Mouse (Mus musculus): ENCODE data around the gene Glt8d1. TPM values are rescaled to one million over a fixed set of nuclear protein-coding genes. Genes with fewer than 3 reads are reported as not detected.

Gene Glt8d1
- total RNA-seq (2023; ENCODE audit: inconsistent age): 12.7 to 14.4 TPM (median 13.7 TPM) in 4 replicates

GRCm38 (mm10) chr14:31001307-31002205 lies at the start of gene Glt8d1, which contains the start of gene Spcs1:
TSS of gene Glt8d1 (plus strand) at chr14:31001400.
TSS of gene Spcs1 (minus strand) at chr14:31001672.

DNA sequence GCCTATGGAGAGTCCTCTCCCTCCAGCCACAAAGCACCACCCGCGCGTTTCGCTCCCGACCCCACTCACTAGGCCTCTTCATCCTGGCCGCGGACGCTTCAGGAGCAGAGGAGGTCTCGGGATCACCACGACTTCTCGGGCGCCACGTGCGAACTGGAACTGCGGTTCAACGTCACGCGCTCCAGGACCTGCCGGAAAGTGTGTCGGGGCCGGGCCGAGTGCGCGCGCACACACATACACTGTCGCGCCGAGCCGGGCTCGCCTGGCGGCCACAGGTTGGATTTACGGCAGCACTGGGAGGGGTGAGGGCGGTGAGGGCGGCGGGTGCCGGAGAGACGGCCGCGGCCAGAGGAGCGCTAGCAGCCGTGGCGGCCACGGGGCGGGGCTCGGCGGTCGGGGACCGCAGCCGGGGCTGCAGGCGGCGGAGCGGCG lies 17.7 kb downstream of the Glt8d1 start, which contains the start of the genes Pbrm1 and Gnl3:
Gene Pbrm1, plus strand, starts transcription at position 279 of the 432 bp plus-strand sequence.
Gene Gnl3, minus strand, starts transcription at position 293 of the 432 bp plus-strand sequence.

Other genes starting within 250 kb of the Glt8d1 start
- 18.3 to 21.2 TPM (median 18.4 TPM) in 4 replicates for gene Tmem110, start 175.8 kb upstream of the Glt8d1 start, total RNA-seq (2023; ENCODE audit: inconsistent age)
- gene Mustn1, start 122.2 kb upstream of the Glt8d1 start, total RNA-seq (2023; ENCODE audit: inconsistent age): 1.3 to 2.3 TPM (median 2.1 TPM) in 4 replicates
- gene Itih4, start 114.9 kb upstream of the Glt8d1 start, total RNA-seq (2023; ENCODE audit: inconsistent age): 0.18 to 0.57 TPM (median 0.34 TPM) in 4 replicates
- not detected in 4 replicates for gene Itih3, start 77.6 kb upstream of the Glt8d1 start, total RNA-seq (2023; ENCODE audit: inconsistent age)
- gene Itih1, start 58.1 kb upstream of the Glt8d1 start, total RNA-seq (2023; ENCODE audit: inconsistent age): not detected in 4 replicates
- gene Nek4, start 50.0 kb upstream of the Glt8d1 start, total RNA-seq (2023; ENCODE audit: inconsistent age): 6.4 to 7.6 TPM (median 6.9 TPM) in 4 replicates
- 65.2 to 95.5 TPM (median 75.3 TPM) in 4 replicates for gene Spcs1, start 272 bp downstream of the Glt8d1 start, total RNA-seq (2023; ENCODE audit: inconsistent age)
- 75.0 to 87.2 TPM (median 79.0 TPM) in 4 replicates for gene Pbrm1, start 17.7 kb downstream of the Glt8d1 start, total RNA-seq (2023; ENCODE audit: inconsistent age)
- gene Gnl3, start 17.8 kb downstream of the Glt8d1 start, total RNA-seq (2023; ENCODE audit: inconsistent age): 492 to 523 TPM (median 508 TPM) in 4 replicates
- 29.5 to 36.6 TPM (median 32.7 TPM) in 4 replicates for gene Smim4, start 127.6 kb downstream of the Glt8d1 start, total RNA-seq (2023; ENCODE audit: inconsistent age)
- gene Nt5dc2, start 129.7 kb downstream of the Glt8d1 start, total RNA-seq (2023; ENCODE audit: inconsistent age): 0.90 to 2.2 TPM (median 1.5 TPM) in 4 replicates
- gene Stab1, start 167.2 kb downstream of the Glt8d1 start, total RNA-seq (2023; ENCODE audit: inconsistent age): 0.60 to 1.9 TPM (median 0.69 TPM) in 4 replicates
- not detected in 4 replicates for gene Tnnc1, start 206.9 kb downstream of the Glt8d1 start, total RNA-seq (2023; ENCODE audit: inconsistent age)
- gene Nisch, start 215.5 kb downstream of the Glt8d1 start, total RNA-seq (2023; ENCODE audit: inconsistent age): 333 to 346 TPM (median 340 TPM) in 4 replicates
- 0.16 to 0.21 TPM (median 0.21 TPM) in 3 of 4 replicates, not detected in the other for gene Sema3g, start 216.5 kb downstream of the Glt8d1 start, total RNA-seq (2023; ENCODE audit: inconsistent age)
- gene Phf7, start 249.9 kb downstream of the Glt8d1 start, total RNA-seq (2023; ENCODE audit: inconsistent age): 13.3 to 16.2 TPM (median 15.3 TPM) in 4 replicates